Comparison of ENCODE assay signal across 9 mouse cellular contexts in genomic region chr12:7709102-7709501, GRCm38 (mm10).
"Had no signal": no experiment of that assay in that cellular context is flagged by ENCODE, and none has a peak within 500 bp of the region (broad histone marks: within the 10 kb centered on the region; RNA-seq: fewer than 3 reads in every experiment).

No protein-coding gene starts in this region.

- H3K4me1 ChIP-seq: kidney, embryonic 15.5 days; limb, embryonic 13.5 days had no signal

- H3K9ac ChIP-seq: kidney, embryonic 15.5 days; limb, embryonic 13.5 days; liver, embryonic 14.5 days had no signal

- H3K27me3 ChIP-seq: kidney, embryonic 15.5 days; limb, embryonic 13.5 days had no signal

- DNase-seq: kidney, adult 2 months; kidney, postnatal 14 days; left cerebral cortex, postnatal 4 days; lung, adult 18-20 months; thymus, postnatal 4 days had no signal

- H3K9me3 ChIP-seq: kidney, embryonic 15.5 days; limb, embryonic 13.5 days had no signal

- H3K4me3 ChIP-seq: kidney, embryonic 15.5 days; limb, embryonic 13.5 days had no signal

- H3K27ac ChIP-seq: kidney, embryonic 15.5 days; limb, embryonic 13.5 days; liver, embryonic 14.5 days; stomach, postnatal 0 days had no signal

- H3K36me3 ChIP-seq: kidney, embryonic 15.5 days; limb, embryonic 13.5 days had no signal

- H3K4me2 ChIP-seq: kidney, embryonic 15.5 days; limb, embryonic 13.5 days had no signal
